Mouse (Mus musculus): ENCODE measurements around the gene Get4. TPM values are rescaled to one million over a fixed set of nuclear protein-coding genes. Genes with fewer than 3 reads are reported as not detected.
A peak's percentile ranks its signal among the peaks of the same experiment; 100 is the strongest.

Gene Get4
- polyA plus RNA-seq, 1 experiment from 2014 or later = 143 TPM

DNA sequence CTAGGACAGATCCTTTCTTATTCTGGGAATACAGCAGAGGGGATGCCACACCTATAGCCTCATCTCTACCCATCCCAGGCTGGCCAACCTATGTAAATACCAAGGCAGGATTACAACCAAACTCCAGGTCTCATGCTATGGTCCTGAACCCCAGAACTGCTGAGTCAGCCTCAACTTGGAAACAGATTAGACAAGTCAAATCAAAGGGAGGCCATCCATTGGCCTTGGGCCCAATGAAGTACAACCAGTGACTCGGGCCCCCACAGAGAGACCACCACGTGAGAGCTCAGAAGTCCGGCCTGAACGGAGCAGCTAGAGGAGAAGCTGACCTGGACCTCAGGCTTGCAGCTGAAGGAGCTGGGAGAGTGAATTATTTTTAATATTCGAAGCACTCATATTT lies 45.6 kb downstream of the Get4 start:
- H3K4me3 ChIP-seq (ENCODE audit: low read length) = no peak overlapping the region
- no peak overlapping the region for H3K4me2 ChIP-seq (ENCODE audit: low read depth, low read length)
- peaks cover 6% of the 10 kb centered on the region; the same call in 1 of the 2 replicates for H3K36me3 ChIP-seq (ENCODE audit: control insufficient read depth, insufficient read depth, low read length)
- no peak for ATAC-seq
- H3K27ac ChIP-seq (ENCODE audit: low read length) = peak overlapping the region; percentile 72
- WGBS = 81% methylated on average over 5 of the region's 5 CpGs
- no peaks in the 10 kb centered on the region for H3K27me3 ChIP-seq (replicated peaks; ENCODE audit: control insufficient read depth, insufficient read depth, low read length)
- no peak overlapping the region for H3K9ac ChIP-seq (ENCODE audit: low read depth, low read length)
- H3K9me3 ChIP-seq (ENCODE audit: control insufficient read depth, low read length) = no peaks in the 10 kb centered on the region
- peaks cover 24% of the 10 kb centered on the region for H3K4me1 ChIP-seq (ENCODE audit: control insufficient read depth, insufficient read depth, low read length)

DNA sequence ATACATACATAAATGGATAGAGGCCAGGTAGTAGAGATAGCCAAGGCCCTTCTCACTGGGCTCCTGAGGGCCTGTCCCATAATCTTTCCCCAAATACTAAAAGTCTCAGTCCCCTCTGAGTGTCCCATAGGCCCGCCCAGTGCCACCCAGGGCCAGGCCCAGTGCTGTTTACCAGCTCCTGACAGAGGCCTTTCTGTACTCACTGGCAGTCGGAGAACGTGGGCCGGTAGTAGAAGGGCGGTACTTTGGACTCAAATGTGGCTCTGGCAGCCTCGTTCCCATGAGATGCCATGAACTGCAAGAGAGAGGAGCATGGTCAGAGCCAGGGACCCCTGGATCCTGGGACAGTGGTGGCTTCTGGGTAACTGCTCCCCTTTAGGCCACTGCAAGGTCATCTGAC lies 50.0 kb downstream of the Get4 start:
- Histone ChIP-seq H3K4me3 (ENCODE audit: low read length) (no peak overlapping the region), H3K9me3 (ENCODE audit: control insufficient read depth, low read length) (no peaks in the 10 kb centered on the region), H3K4me1 (ENCODE audit: control insufficient read depth, insufficient read depth, low read length) (peaks cover 24% of the 10 kb centered on the region), H3K9ac (ENCODE audit: low read depth, low read length) (no peak overlapping the region), H3K36me3 (ENCODE audit: control insufficient read depth, insufficient read depth, low read length) (no peaks in the 10 kb centered on the region), H3K4me2 (ENCODE audit: low read depth, low read length) (no peak overlapping the region), H3K27ac (ENCODE audit: low read length) (no peak overlapping the region), H3K27me3 (replicated peaks; ENCODE audit: control insufficient read depth, insufficient read depth, low read length) (no peaks in the 10 kb centered on the region)
- ATAC-seq = no peak
- WGBS = 79% methylated on average over 6 of the region's 6 CpGs

DNA sequence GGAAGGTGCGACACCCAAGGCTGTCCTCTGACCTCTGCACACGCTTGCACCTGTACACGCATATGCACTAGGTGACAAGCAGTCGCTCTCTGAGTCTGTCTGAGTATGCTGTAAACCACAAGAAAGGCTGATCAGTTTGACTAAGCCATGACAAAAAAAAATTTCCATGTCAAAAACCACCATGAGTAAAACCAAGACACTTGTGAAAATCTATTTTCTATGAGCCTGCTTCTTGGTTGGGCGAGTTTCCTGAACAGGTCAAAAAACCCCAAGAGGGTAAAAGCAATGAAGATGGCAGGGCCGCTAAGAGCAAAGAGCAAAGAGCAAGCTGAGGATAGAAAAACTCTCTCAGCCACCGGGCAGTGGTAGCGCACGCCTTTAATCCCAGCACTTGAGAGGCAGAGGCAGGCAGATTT lies 51.5 kb downstream of the Get4 start:
- Histone ChIP-seq H3K27me3 (replicated peaks; ENCODE audit: control insufficient read depth, insufficient read depth, low read length) (no peaks in the 10 kb centered on the region), H3K36me3 (ENCODE audit: control insufficient read depth, insufficient read depth, low read length) (no peaks in the 10 kb centered on the region), H3K4me3 (ENCODE audit: low read length) (no peak overlapping the region), H3K4me1 (ENCODE audit: control insufficient read depth, insufficient read depth, low read length) (peaks cover 15% of the 10 kb centered on the region), H3K9ac (ENCODE audit: low read depth, low read length) (no peak overlapping the region), H3K27ac (ENCODE audit: low read length) (no peak overlapping the region), H3K9me3 (ENCODE audit: control insufficient read depth, low read length) (no peaks in the 10 kb centered on the region), H3K4me2 (ENCODE audit: low read depth, low read length) (no peak overlapping the region)
- WGBS = 84% methylated on average over 9 of the region's 9 CpGs
- ATAC-seq = no peak

DNA sequence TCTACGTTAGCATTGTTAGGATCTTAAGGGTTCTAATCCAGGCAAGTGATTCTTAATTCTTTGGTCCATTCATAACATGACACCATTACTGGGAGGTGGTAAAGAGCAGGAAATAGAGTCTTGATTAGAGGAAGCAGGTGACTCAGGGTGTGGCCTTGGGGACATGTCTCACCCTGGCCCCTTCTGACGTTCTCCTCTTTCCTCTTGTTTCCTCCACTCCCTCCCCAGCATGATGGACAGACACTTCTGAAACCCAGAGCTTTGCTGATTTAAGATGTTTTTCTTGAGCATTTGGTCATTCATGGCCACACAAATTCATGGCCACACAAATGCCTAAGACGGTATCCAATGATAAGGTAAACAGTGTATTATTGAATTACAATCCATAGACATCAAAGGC lies 57.8 kb downstream of the Get4 start:
- Histone ChIP-seq H3K9ac (ENCODE audit: low read depth, low read length) (no peak overlapping the region), H3K4me2 (ENCODE audit: low read depth, low read length) (no peak overlapping the region)
- 0 out of 2 replicates have a peak, but pooled peaks have one; percentile 39 for ATAC-seq

DNA sequence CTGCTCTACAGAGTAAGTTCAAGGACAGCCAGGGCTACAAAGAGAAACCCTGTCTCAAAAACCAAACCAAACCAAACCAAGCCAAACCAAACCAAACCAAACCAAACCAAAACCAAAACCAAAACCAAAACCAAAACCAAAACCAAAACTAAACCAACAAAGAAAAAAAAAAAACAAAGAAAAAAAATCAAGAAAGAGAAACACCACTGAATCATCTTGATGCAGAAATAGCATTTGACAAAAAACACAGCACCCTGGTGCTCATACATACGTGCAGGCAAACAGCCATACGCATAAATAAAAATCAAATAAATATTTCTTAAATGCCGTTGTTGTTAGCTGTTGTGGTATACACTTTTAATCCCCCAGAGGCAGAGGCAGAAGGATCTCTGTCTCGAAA lies 58.4 kb downstream of the Get4 start:
- WGBS = 87% methylated on average over 4 of the region's 4 CpGs
- H3K27ac ChIP-seq (ENCODE audit: low read length) = no peak overlapping the region
- H3K36me3 ChIP-seq (ENCODE audit: control insufficient read depth, insufficient read depth, low read length) = no peaks in the 10 kb centered on the region
- H3K27me3 ChIP-seq (replicated peaks; ENCODE audit: control insufficient read depth, insufficient read depth, low read length) = no peaks in the 10 kb centered on the region
- H3K9me3 ChIP-seq (ENCODE audit: control insufficient read depth, low read length) = no peaks in the 10 kb centered on the region
- peaks cover 11% of the 10 kb centered on the region for H3K4me1 ChIP-seq (ENCODE audit: control insufficient read depth, insufficient read depth, low read length)
- no peak overlapping the region for H3K4me3 ChIP-seq (ENCODE audit: low read length)
- no peak overlapping the region for H3K9ac ChIP-seq (ENCODE audit: low read depth, low read length)
- no peak overlapping the region for H3K4me2 ChIP-seq (ENCODE audit: low read depth, low read length)
- ATAC-seq = no peak

More for the DNA sequence above, 57.8 kb downstream of the Get4 start:
- Histone ChIP-seq H3K4me3 (ENCODE audit: low read length) (no peak overlapping the region), H3K4me1 (ENCODE audit: control insufficient read depth, insufficient read depth, low read length) (peaks cover 8% of the 10 kb centered on the region), H3K27me3 (replicated peaks; ENCODE audit: control insufficient read depth, insufficient read depth, low read length) (no peaks in the 10 kb centered on the region), H3K36me3 (ENCODE audit: control insufficient read depth, insufficient read depth, low read length) (no peaks in the 10 kb centered on the region), H3K27ac (ENCODE audit: low read length) (no peak overlapping the region), H3K9me3 (ENCODE audit: control insufficient read depth, low read length) (no peaks in the 10 kb centered on the region)
- WGBS = 64% methylated on average over 3 of the region's 3 CpGs

DNA sequence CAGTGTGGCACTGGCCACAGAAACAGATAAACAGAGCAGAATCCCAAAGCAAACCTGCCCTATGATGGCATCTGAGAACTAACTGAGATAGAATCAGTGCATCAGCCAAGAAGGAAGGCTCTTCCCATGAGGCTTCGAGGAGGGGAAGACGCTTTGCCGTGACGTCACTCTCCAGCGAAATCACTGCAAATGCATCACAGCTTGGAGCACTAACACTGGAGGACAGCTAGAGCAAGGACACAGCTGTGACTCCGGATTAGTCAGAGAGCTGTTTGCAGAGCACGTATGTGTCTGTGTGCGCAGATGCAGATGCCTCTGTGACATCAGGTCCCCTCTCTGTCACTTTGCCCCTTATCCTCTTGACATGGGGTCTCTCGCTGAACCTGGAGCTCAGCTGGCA lies 59.7 kb downstream of the Get4 start:
- H3K4me3 ChIP-seq (ENCODE audit: low read length) = no peak overlapping the region
- H3K27me3 ChIP-seq (replicated peaks; ENCODE audit: control insufficient read depth, insufficient read depth, low read length) = no peaks in the 10 kb centered on the region
- H3K9ac ChIP-seq (ENCODE audit: low read depth, low read length) = no peak overlapping the region
- H3K4me1 ChIP-seq (ENCODE audit: control insufficient read depth, insufficient read depth, low read length) = peaks cover 14% of the 10 kb centered on the region
- ATAC-seq = no peak
- H3K27ac ChIP-seq (ENCODE audit: low read length) = no peak overlapping the region
- H3K36me3 ChIP-seq (ENCODE audit: control insufficient read depth, insufficient read depth, low read length) = no peaks in the 10 kb centered on the region
- no peak overlapping the region for H3K4me2 ChIP-seq (ENCODE audit: low read depth, low read length)
- H3K9me3 ChIP-seq (ENCODE audit: control insufficient read depth, low read length) = no peaks in the 10 kb centered on the region
- WGBS = 88% methylated on average over 9 of the region's 9 CpGs

DNA sequence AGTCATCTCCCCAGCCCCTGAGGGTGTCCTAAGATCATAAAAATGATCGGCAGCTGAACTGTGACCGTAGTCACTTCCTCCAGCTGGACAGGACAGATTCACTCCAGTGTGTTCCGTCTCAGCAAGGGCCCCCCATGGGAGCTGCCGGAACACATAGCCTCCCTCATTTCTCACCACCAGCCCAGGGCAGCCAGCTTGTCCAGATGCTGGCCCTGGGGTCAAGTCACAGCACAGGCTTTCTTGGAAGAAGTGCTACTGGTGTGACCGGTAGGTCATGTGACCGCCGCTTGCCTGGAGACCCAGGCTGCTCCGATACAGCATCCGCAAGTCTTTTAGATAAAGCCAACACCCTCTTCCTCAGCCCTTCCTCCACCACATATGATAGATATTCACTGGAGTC lies 61.4 kb downstream of the Get4 start:
- Histone ChIP-seq H3K27me3 (replicated peaks; ENCODE audit: control insufficient read depth, insufficient read depth, low read length) (no peaks in the 10 kb centered on the region), H3K4me2 (ENCODE audit: low read depth, low read length) (no peak overlapping the region), H3K9ac (ENCODE audit: low read depth, low read length) (no peak overlapping the region), H3K36me3 (ENCODE audit: control insufficient read depth, insufficient read depth, low read length) (no peaks in the 10 kb centered on the region), H3K4me1 (ENCODE audit: control insufficient read depth, insufficient read depth, low read length) (peaks cover 23% of the 10 kb centered on the region), H3K27ac (ENCODE audit: low read length) (no peak overlapping the region), H3K4me3 (ENCODE audit: low read length) (no peak overlapping the region), H3K9me3 (ENCODE audit: control insufficient read depth, low read length) (no peaks in the 10 kb centered on the region)
- 67% methylated on average over 9 of the region's 9 CpGs for WGBS
- ATAC-seq = no peak

DNA sequence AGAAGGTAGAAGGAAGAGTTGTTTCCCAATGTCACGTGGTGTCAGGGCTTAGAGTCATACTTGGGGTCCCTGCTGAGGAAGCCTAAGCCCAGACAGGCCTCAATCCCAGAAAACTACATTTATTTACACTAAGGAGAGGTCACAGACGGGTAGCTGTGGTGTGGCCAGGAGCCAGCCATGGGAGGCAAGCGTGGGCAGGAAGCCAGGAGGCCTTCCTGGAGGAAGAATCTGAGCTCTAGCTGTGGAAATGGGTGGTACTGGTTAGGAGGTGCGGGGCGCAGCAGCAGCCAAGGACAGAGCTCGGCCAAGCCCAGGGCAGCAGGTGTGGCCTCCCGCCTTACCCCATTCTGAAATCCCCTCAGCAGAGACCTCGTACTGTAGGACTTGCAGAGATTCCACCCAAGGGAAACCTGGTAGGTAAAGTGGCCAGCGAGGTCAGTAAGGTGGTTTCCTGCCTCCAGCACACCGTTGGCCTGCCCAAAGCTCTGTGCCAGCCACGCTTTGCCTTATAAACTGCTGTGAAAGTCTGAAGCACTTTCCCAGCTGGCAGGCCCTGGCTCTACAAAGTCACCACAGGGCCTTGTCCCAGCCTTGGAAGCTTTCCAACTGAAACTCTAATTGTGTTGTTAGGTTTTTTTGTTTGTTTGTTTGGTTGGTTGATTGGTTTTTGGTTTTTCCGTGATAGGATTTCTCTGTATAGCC lies 63.0 kb downstream of the Get4 start:
- Histone ChIP-seq H3K4me3 (ENCODE audit: low read length) (no peak overlapping the region), H3K27me3 (replicated peaks; ENCODE audit: control insufficient read depth, insufficient read depth, low read length) (no peaks in the 10 kb centered on the region), H3K27ac (ENCODE audit: low read length) (peak overlapping the region; percentile 45; the same call in 1 of the 2 replicates), H3K4me2 (ENCODE audit: low read depth, low read length) (no peak overlapping the region), H3K4me1 (ENCODE audit: control insufficient read depth, insufficient read depth, low read length) (peaks cover 29% of the 10 kb centered on the region), H3K9me3 (ENCODE audit: control insufficient read depth, low read length) (no peaks in the 10 kb centered on the region), H3K9ac (ENCODE audit: low read depth, low read length) (0 out of 2 replicates have a peak overlapping the region, but pooled peaks have one; percentile 12), H3K36me3 (ENCODE audit: control insufficient read depth, insufficient read depth, low read length) (no peaks in the 10 kb centered on the region)
- ATAC-seq = no peak
- 77% methylated on average over 12 of the region's 12 CpGs for WGBS

DNA sequence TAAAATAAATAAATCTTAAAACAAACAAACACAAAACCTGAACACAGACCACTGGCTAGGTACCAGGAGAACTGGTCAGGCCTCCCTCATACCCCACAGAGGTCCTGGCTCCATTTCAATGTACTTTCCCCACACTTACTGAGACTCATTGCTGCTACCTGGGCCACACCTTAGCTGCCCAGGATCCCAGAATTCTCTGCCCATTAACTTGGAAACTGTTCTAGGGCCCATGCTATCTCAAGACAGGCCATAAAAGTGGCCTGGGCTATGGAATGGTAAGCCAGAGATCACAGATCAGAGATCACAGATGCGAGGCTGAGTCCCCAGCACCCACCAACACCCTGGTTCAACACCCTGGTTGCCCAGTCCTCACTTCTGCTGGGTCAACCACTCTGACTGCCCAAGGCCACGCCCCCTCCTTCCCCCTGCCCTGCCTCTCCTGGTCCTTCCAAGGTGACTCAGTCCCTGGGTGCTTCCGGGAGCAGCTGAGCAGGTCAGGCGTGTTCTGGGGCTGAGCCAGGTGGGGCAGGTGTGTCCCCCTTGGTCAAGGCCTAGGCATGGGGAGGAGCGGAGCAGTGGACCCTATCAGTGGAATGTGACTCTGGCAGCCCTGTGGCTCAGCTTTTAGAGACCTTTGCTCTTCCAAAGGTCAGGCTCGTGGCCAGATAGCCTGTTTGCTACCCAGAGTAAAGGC lies 65.0 kb downstream of the Get4 start:
- no peaks in the 10 kb centered on the region for H3K27me3 ChIP-seq (replicated peaks; ENCODE audit: control insufficient read depth, insufficient read depth, low read length)
- no peak overlapping the region for H3K4me2 ChIP-seq (ENCODE audit: low read depth, low read length)
- peak overlapping the region; percentile 40; the same call in 1 of the 2 replicates for H3K9ac ChIP-seq (ENCODE audit: low read depth, low read length)
- no peaks in the 10 kb centered on the region for H3K36me3 ChIP-seq (ENCODE audit: control insufficient read depth, insufficient read depth, low read length)
- H3K27ac ChIP-seq (ENCODE audit: low read length) = peak overlapping the region; percentile 91
- 50% methylated on average over 6 of the region's 6 CpGs for WGBS
- H3K4me3 ChIP-seq (ENCODE audit: low read length) = no peak overlapping the region
- H3K9me3 ChIP-seq (ENCODE audit: control insufficient read depth, low read length) = no peaks in the 10 kb centered on the region
- H3K4me1 ChIP-seq (ENCODE audit: control insufficient read depth, insufficient read depth, low read length) = peaks cover 29% of the 10 kb centered on the region
- peak; percentile 96 for ATAC-seq
